Mouse (Mus musculus): Measurements from ENCODE around the gene Gm4985. TPM values are rescaled to one million over a fixed set of nuclear protein-coding genes. Genes with fewer than 3 reads are reported as not detected.

Gm4985 gene
- not detected in 2 replicates for polyA plus RNA-seq (2015; fragmentation: Nextera tagmentation; extraction: Ambion mirVana)

DNA sequence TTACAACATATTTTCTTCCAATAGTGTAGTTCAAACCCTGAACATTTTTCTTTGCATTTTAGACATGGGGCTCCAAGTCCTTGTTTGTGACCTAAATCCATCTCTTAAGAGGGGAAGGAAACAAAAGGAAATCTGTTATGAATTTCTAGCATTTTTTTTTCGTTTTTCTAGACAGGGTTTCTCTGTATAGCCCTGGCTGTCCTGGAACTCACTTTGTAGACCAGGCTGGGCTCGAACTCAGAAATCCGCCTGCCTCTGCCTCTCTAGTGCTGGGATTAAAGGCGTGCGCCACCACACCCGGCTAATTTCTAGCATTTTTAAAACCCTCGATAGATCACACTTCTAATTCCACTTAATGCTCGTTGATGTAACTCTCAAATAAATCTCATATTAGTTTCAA is at the start of gene Gm4985:
Gene Gm4985 (minus strand): TSS at position 101 of the 400 bp plus-strand sequence.

Other genes with a start within 250 kb of the Gm4985 start
- gene Gm4907, start 76.4 kb downstream of the Gm4985 start, polyA plus RNA-seq (2015; fragmentation: Nextera tagmentation; extraction: Ambion mirVana) = not detected in 2 replicates